Mouse (Mus musculus) cerebellum, adult 9-11 months (tissue): ENCODE measurements around the gene Rce1.
"Not testable (repeated sequence)": the region's sequence is repeated elsewhere in the genome, so short reads cannot be mapped to it uniquely, and the experiment has no call there.

ENCODE experiments used
- DNase-seq: peaks from one replicate; pipeline ENCODE4 v3.0.0; 2022

Rce1 gene

DNA sequence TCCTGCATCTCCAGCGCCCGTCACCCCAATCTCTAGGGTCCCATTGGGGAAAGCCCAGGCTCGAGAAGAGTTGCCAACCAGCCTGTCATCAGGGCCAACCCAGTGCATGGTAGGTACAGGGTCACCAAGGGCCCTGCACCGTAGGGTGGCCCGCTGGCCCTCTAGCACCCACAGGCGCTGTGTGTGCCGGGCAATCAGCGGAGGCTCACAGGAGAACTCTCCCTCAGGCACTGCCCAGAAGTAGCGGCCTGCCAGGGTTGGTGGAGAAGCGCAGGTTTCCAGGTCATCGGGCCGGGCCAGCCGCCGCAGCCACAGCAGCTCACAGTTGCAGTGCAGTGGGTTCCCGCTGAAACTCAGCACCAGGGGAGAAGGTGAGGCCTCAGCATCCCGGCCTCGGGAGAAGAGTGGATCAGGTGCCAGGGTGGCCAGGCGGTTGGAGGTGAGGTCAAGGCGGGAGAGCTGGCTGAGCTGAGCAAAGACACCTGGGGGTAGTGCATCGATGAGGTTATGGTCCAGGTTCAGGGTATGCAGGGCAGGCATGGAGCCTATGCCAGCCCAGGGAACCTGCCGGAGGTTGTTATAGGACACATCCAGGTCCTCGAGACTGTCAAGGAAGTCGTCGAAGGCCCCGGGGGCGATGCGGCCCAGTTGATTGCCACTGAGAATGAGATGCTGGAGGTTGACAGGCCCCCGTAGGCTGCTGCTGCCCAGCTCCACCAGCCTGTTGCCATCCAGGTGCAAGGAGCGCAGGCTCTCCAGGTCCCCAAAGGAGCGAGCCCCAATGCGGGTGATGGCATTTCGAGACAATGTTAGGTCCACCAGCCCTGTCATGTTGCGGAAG lies 11.8 kb downstream of the Rce1 start:
- peak; percentile 59 for DNase-seq

DNA sequence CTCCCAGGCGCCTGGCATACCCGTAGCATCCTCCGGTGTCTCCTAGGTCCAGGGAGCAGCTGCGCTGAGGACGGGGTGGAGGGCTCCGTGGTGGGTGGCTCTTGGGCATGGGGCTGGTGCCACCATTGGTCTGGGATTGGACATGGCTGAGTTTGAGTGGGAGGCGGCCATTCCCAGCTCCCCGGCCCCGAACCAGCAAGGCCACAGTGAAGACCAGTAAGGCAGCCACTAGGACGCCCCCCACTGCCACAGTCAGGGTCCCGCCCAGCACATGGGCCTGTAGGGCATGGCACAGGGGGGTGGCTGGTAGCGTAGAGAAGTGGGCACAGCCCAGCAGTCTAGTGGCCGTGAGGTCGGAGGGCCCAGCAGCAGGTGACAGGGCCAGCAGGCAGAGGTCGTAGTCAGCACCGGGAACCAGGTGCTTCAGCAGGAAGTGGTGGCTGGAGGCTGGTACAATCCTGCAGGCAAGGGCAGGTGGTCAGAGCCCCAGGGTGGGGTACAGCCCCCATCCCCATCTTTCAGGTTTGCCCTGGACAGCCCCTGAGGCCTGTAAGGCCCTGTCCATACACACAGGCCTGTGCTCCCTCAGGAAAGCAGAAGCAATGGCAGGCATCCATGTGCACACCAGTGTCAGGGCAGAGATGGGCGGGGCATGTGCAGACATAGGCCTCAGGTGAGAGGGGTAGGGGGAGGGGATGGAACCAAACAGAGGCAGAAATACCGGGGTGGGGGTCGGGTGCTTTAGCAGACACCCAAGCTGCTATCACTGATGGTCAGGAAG lies 13.1 kb downstream of the Rce1 start:
- DNase-seq: peak; percentile 57

DNA sequence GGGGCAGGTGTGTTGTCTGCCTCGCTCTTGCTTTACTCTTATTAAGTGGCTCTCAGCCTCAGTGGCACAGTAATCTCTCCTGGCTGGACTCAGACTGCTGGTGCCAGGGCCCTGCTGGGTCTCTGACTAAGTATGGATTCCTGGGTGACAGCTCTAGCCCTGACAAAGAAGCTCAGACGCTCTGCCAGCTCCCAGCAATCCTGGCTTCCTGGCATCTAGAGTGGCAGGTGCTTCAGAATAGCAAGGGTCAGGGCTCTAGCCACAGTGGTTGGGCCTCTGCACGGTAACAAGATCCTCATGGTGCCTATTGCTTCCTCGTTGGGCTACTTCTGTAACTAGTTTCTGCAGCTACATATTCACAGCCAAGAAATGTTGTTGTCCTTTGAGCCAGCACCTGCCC lies 15.3 kb downstream of the Rce1 start:
- no peak for DNase-seq

DNA sequence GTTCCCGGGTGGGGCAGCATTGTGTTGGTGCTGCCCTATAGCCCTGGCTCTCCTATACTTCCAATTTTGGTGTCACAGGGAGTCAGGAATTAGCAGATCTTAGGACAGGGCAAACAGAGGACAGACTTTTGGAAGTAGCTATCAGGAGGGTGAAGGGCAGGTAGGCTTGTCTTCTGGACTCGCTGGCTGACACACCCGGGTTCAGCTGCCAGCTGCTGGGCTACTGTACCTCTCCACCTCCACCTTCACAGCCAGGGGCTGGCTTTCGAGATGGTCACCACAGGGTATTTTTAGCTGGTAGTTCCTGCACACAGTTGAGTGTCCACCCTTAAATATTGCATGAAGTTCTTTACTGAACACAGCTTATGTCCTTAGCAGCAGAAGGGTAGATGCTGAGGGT lies 16.9 kb downstream of the Rce1 start:
- no peak for DNase-seq

DNA sequence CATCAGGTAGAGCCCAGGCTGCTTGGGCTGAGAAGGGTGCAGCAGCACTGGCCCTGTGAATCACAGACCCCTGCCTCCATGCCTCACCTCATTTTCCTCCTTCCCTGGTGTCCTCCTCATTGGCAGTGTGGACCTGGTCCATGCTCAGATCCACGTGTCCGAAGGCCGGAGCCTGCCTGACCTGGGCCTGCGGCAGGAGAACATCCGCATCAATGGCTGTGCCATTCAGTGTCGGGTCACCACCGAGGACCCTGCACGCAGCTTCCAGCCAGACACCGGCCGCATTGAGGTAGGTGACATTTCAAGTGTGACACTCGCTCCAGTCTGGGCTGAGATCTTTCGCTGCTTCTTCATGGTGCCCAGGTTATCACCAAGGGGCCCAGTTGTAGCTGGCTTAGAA lies 18.0 kb downstream of the Rce1 start:
- no peak for DNase-seq

DNA sequence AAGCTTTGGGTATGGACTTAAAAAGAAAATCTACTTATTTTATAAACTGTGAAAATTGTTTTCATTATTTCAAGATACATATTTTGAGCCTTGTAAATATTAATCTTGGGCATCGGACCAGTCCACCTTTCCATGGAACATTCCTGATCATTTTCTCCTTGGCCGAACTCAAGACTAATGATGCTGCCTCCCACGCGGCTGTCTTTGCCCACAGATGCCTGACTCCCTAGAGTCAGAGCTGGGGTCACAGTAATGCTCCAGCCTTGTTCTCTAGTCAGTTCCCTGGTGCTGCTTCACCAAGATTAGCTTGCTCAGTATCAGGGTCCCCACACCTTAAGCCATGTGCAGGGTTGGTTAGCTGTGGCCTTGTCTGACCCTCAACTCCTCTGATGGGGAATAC lies 19.8 kb downstream of the Rce1 start:
- DNase-seq: no peak

DNA sequence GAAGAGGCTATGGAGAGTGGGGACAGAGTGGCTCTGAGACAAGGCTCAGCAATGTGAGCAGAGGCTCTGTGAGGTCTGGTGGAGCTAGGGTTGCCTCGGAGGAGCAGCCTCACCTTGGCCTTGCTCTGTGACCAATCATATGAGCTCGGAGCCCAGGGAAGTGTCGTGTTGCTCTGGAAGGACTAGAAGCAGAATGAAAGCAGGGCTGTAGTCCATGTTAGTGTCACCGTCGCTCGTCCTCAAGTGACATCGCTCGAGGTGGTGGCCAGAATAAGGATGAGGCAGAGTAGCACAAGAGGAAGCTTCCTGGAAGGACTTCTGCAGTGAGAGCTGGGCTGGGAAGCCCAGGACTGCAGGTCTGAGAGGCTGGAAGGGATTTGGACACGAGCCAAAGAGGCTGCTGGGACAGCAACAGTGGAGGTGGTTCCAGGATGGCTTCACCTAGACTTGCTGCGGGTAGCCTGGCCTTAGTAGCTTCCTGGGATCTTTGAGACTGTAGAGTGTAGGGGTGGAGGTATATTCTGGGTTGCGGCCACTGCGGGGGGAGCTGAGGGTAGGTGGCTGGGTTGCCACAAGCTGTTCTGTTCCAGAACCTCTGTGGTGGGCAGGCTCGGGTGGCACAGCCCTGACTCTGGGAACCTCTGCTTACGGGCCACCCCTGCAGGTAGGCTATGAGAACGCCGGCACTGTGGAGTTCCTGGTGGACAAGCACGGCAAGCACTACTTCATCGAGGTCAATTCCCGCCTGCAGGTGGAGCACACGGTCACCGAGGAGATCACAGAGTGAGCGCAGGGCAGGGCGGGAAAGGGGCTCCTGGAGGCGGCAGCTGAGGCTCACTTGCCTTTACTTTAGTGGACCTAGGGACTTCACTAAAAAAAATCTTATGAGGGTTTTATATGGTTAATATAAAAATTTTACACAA lies 21.4 kb downstream of the Rce1 start:
- DNase-seq: peak; percentile 50

DNA sequence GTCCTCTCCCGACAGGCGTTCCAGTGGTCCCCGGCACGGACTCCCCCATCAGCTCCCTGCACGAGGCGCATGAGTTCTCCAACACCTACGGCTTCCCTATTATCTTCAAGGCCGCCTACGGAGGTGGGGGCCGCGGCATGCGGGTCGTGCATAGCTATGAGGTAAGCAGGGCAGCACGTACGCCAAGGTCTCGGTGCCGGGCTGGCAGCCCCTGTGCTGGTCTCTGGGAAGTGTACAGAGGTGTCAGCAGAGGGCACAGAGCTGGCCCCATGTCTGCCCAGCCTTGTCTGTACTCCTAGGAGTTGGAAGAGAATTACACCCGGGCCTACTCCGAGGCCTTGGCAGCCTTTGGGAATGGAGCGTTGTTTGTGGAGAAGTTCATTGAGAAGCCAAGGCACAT lies 23.0 kb downstream of the Rce1 start:
- no peak for DNase-seq

DNA sequence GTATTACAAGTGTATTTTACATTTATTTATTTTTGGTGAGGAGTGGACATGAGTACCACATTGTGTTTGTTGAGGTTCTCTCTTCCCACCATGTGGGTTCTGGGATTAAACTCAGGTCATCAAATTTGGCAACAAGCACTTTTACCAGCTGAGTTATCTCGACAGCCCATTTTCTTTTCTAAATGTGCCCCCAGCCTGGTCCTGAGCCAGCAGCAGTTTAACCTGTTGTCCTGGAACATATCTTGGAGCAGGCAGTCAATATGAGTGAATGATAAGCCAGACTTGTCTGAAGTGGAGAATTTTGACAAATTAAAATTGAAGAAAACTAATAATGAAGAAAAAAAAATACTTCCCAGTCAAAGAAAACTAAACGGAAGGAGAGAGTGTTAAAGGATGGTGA lies 29.4 kb downstream of the Rce1 start:
- DNase-seq: no peak

DNA sequence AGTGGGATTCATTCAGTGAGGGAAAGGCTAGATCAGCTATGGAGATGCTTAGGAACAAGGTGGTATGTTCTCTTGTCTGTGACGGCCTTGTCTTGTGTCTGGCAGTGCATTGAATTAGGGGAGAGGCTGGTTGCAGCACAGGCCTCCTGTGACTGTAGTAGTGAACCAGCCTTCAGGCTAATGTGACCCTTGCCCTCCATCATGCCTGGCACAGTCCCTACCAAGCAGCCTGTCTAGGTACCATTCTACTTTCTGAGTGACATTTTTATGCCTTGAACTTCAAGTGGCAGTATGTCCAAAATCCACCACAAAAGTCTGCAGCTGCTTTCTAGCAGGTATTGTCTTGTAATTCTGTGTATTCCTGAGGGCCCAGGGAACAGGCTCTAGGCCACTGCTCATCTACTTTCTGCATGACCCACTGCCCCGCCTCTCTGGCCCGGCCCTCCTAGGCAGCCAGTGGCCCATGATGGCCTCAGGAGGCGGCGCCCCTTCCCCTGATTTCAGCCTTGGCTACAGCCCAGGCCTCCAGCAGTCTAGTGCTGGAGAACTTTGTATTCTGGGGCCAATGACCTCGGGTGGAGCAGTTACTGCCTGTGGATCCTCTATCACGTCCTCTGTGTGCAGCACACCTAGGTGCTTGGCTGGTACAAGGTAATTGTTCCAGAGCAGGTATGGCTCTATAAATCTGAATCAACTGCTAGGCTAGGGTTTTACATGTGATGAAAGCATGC lies 31.5 kb downstream of the Rce1 start:
- no peak for DNase-seq

DNA sequence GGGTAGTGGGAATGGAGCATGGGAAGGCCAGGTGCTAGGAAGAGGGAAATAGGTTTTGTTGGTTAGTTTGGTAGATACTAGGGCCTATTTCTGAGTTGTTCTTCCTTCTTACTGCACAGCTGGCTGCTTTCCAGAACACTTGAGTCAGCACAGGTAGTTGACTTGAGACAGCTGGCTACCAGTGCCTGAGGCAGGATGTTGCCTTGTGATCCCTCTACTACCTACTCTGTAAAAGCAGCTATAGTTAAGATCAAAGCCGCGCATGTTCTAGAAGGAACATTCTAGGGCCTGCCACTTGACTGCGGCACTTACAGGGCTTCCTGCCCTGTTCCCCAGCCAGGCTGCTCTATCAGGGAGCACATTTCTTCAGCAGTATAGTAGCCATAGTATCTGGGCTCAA lies 35.4 kb downstream of the Rce1 start:
- no peak for DNase-seq

DNA sequence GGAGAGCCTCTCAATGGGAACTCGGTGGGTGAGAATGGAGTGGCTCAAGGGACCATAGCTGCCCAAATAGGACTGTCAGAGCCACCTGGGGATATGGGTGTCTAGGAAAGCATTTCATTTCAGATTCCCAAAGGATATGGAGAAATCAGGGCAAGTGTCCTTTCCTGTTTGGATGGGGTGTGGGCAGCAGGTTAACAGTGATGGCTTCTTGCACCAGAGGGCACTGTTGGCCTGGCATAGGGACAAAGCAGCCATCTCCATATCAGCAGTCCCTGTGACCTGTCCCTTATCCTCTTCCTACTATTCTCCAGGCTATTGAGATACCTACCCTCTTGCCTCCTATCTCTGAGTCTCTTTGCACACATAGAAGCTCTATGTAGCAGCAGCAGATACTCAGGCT lies 36.4 kb downstream of the Rce1 start:
- no peak for DNase-seq

DNA sequence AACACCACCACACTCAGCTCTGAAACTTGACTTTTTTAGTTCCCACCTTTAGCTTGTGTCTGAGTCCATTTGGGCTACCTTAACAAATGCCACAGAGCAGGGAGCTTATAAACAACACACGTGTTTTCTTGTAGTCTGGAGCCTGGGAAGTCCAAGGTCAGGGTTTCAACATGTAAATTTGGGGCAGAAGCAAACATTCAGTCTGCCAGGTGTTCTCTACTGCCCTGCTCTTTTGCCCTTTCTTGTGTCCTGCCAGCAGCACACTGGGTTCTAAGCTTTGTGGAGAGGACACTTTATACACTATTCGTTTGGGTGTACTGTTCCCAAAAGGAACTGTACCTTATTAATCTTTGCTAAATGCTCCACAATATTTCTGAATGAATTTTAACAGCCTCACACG lies 37.0 kb downstream of the Rce1 start:
- DNase-seq: no peak

DNA sequence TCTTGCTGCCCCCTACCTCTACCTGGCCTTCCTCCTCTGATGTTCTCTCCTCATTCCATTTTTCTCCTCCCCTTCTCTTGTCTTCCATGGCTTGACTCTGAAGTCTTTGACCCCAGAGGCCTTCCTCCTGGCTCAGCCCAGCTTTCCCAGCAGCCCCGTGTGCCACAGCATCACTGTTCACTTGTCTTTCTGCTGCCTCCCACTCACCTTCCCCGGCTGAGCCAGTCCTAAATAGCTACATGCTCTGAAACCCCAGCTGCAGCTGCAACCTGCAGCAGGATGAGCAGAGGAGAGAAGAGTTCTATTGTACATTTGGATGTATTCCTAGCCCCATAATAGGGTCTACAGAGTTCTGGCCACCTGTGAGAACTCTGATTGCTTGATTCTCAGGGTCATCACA lies 38.0 kb downstream of the Rce1 start:
- no peak for DNase-seq

DNA sequence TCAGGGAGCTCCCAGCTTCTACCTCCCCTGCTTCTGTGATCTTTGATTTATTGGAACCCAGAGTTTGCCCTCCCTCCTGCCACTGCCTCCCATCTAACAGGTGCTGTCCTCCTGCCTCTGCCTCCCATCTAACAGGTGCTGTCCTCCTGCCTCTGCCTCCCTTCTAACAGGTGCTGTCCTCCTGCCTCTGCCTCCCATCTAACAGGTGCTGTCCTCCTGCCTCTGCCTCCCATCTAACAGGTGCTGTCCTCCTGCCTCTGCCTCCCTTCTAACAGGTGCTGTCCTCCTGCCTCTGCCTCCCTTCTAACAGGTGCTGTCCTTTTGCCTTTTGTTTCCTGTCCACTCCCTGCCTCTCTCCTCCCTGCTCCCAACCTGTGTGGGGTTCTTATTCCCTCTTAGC lies 38.7 kb downstream of the Rce1 start:
- DNase-seq: not testable (repeated sequence)

DNA sequence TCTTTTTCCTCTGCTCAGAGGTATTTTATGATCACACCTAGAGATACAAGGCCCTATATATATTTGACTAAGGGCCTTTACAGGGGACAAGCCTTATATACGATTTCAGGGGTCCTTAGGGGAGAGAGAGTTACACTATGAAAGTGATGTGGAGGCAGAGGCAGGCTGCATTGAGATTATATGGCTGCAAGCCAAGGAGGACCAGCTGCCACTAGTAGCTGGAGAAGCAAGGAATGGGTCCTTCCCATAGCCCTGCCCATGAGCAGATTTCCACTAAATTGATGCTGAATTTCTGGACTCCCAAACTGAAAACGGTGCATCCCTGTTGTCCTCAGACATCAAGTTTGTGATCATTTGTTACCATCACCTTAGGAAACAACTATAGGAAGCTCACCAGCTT lies 41.6 kb downstream of the Rce1 start:
- no peak for DNase-seq

DNA sequence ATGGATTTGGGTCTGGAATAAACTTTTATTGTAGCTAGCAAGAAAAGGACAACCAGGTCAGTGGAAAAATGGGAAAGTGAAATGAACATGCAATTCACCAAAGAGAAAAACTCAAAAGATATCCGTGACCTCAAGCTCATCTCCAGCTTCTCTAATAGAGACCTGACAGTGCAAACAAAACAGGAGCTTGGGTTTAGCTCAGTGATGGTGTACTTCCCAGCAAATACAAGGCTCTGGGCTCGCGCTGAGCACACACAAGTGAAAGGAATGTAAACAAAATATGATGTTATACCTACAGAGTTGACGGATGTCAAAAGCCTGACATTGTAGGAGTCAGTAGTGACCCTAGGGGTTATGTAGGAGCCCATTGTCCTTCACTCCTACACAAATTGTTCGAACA lies 46.1 kb downstream of the Rce1 start:
- DNase-seq: no peak

DNA sequence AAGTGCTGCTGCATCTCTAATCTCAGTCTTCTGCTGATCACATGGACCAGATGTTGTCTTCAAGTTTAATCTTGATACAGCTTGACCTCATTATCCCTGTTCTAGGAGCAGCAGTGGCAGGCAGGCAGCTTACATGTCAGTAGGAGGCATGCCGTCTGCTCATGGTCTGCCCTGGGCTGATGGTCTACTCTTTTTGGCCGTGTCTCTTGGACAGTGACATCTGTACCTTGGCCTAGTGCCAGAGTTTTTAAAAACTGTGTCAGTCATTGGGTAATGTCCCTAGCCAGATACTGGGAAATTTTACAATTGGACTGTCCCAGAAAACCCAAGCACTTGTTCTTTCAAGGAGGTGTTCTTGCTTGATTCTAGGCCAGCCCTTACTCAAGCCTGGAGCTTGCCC lies 46.6 kb downstream of the Rce1 start:
- peak; percentile 84 for DNase-seq

DNA sequence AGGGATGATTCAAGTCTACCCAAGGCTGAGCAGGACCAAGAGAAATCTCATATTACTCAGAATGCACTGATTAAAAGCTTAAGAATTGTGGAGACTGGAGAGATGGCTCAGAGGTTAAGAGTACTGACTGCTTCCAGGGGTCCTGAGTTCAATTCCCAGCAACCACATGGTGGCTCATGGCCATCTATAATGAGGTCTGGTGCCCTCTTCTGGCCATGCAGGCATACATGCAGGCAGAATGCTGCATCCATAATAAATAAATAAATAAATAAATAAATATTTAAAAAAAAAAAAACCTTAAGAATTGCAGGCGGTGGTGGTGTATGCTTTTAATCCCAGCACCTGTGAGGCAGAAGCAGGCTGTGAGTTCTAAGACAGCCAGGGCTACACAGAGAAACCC lies 52.2 kb downstream of the Rce1 start:
- DNase-seq: no peak
